Mouse (Mus musculus): Measurements from ENCODE around the gene Cabin1.
A peak's percentile ranks its signal among the peaks of the same experiment; 100 is the strongest.

GRCm38 (mm10) chr10:75703504-75703903, 60.6 kb downstream of the Cabin1 start:
- TF ChIP-seq GATA1 (IDR thresholded peaks at IDR 0.05; ENCODE audit: low read depth, low read length) (no peak), CTCF (IDR thresholded peaks at IDR 0.05 in 2 of 3, conservative IDR thresholded peaks at IDR 0.05 in 1 of 3; ENCODE audit: control insufficient read depth in 1 of 3, insufficient read depth in 1 of 3, low read depth in 2 of 3, low read length in 3 of 3, poor library complexity in 1 of 3, severe bottlenecking in 1 of 3) (peak in 1 of 3 experiments; percentile 8; a peak in 1 of 6 replicates), USF2 (IDR thresholded peaks at IDR 0.05; ENCODE audit: borderline replicate concordance in 1 of 2, insufficient read depth in 1 of 2, low read depth in 1 of 2, low read length in 2 of 2) (no peak)
